Mouse (Mus musculus) CH12.LX (cell line): ENCODE data around the gene Ghdc. TPM values are rescaled to one million over a fixed set of nuclear protein-coding genes. Genes with fewer than 3 reads are reported as not detected.

Experiments
- DNase-seq: peaks from one replicate; pipeline ENCODE4 v3.0.0-alpha.2; 2013; ENCODE audit errors: extremely low read depth
- H3K27ac ChIP-seq: 2 replicates; pipeline ENCODE4 v1.5.1; 2012; ENCODE audit warnings: low read depth, mild to moderate bottlenecking, control low read depth, moderate library complexity; ENCODE audit not compliant: insufficient read depth
- H3K27me3 ChIP-seq: replicated peaks from 2 replicates; pipeline ENCODE3; 2012; ENCODE audit warnings: inconsistent platforms
- H3K36me3 ChIP-seq, 2 experiments: replicated peaks in 1 of 2; 2 replicates each; pipeline versions ENCODE3 to v1.6.1; 2012; ENCODE audit warnings: inconsistent platforms in 1 of 2, low read length in 1 of 2, mild to moderate bottlenecking in 1 of 2, mixed read lengths in 1 of 2, moderate library complexity in 1 of 2; ENCODE audit not compliant: control insufficient read depth in 1 of 2, insufficient read depth in 1 of 2
- H3K4me1 ChIP-seq, 2 experiments: 2 replicates each; pipeline ENCODE4 v1.6.1; 2012; ENCODE audit warnings: inconsistent platforms in 1 of 2, moderate library complexity in 1 of 2; ENCODE audit not compliant: insufficient read depth in 2 of 2, control insufficient read depth in 1 of 2
- H3K4me2 ChIP-seq: 2 replicates; pipeline ENCODE4 v1.6.1; 2012; ENCODE audit warnings: low read depth, mild to moderate bottlenecking, control low read depth; ENCODE audit not compliant: poor library complexity, insufficient read depth, severe bottlenecking
- H3K4me3 ChIP-seq, 3 experiments: fragments of 150-350 bp in 1 of 3; sonication (generic) in 1 of 3; replicated peaks in 1 of 3; 2 replicates each; pipeline versions ENCODE3 to v1.5.1; 2011 to 2012; ENCODE audit warnings: low read depth in 2 of 3, low read length in 2 of 3, mild to moderate bottlenecking in 2 of 3, moderate library complexity in 2 of 3, control low read depth in 1 of 3, improper control_type of control experiment in 1 of 3, inconsistent platforms in 1 of 3, mixed read lengths in 1 of 3; ENCODE audit not compliant: poor library complexity in 1 of 3
- H3K79me2 ChIP-seq: replicated peaks from 2 replicates; pipeline ENCODE4 v1.6.1; 2012; ENCODE audit warnings: mild to moderate bottlenecking, moderate library complexity; ENCODE audit not compliant: control insufficient read depth, poor library complexity, insufficient read depth, severe bottlenecking; ENCODE audit errors: extremely low read depth
- H3K9ac ChIP-seq: 2 replicates; pipeline ENCODE4 v1.6.1; 2012; ENCODE audit warnings: low read depth, mild to moderate bottlenecking, control low read depth, moderate library complexity; ENCODE audit not compliant: insufficient read depth
- H3K9me3 ChIP-seq: replicated peaks from 2 replicates; pipeline ENCODE3; 2012; ENCODE audit warnings: low read length, inconsistent platforms, mixed read lengths
- BHLHE40 ChIP-seq: IDR thresholded peaks from 2 replicates; pipeline ENCODE4 v1.6.1; 2011; ENCODE audit warnings: mild to moderate bottlenecking, low read depth, low read length, improper control_type of control experiment
- EP300 ChIP-seq: IDR thresholded peaks from 2 replicates; pipeline ENCODE4 v1.6.1; 2011; ENCODE audit warnings: low read length, improper control_type of control experiment
- GABPA ChIP-seq: IDR thresholded peaks from 2 replicates; pipeline ENCODE4 v1.6.1; 2012; ENCODE audit warnings: low read depth, low read length, improper control_type of control experiment, inconsistent platforms; ENCODE audit not compliant: insufficient replicate concordance
- HCFC1 ChIP-seq: IDR thresholded peaks from 2 replicates; pipeline ENCODE4 v1.6.1; 2012; ENCODE audit warnings: low read depth, mild to moderate bottlenecking, inconsistent platforms, low read length, improper control_type of control experiment
- IRF4 ChIP-seq: IDR thresholded peaks from 2 replicates; pipeline ENCODE4 v1.6.1; 2014; ENCODE audit warnings: low read depth, mild to moderate bottlenecking, inconsistent platforms, low read length, improper control_type of control experiment
- JUN ChIP-seq: IDR thresholded peaks from 2 replicates; pipeline ENCODE4 v1.6.1; 2011; ENCODE audit warnings: low read depth, mild to moderate bottlenecking, low read length, improper control_type of control experiment, moderate library complexity; ENCODE audit not compliant: insufficient read depth
- MAFK ChIP-seq: IDR thresholded peaks from 2 replicates; pipeline ENCODE4 v1.6.1; 2011; ENCODE audit warnings: low read length, improper control_type of control experiment; ENCODE audit not compliant: insufficient replicate concordance
- MAX ChIP-seq: IDR thresholded peaks from 2 replicates; pipeline ENCODE4 v1.6.1; 2011; ENCODE audit warnings: low read length, improper control_type of control experiment
- MEF2A ChIP-seq: IDR thresholded peaks from 2 replicates; pipeline ENCODE4 v1.6.1; 2014; ENCODE audit warnings: low read depth, mild to moderate bottlenecking, inconsistent platforms, low read length, improper control_type of control experiment, borderline replicate concordance
- MYC ChIP-seq: IDR thresholded peaks from 2 replicates; pipeline ENCODE4 v1.6.1; 2011; ENCODE audit warnings: low read depth, mild to moderate bottlenecking, improper control_type of control experiment, low read length
- NRF1 ChIP-seq: IDR thresholded peaks from 2 replicates; pipeline ENCODE4 v1.6.1; 2014; ENCODE audit warnings: low read depth, mild to moderate bottlenecking, inconsistent platforms, low read length, improper control_type of control experiment, moderate library complexity
- PAX5 ChIP-seq: IDR thresholded peaks from 2 replicates; pipeline ENCODE4 v1.6.1; 2012; ENCODE audit warnings: low read length, inconsistent platforms, mixed read lengths
- TBP ChIP-seq: conservative IDR thresholded peaks from 2 replicates; pipeline ENCODE4 v1.6.1; 2011; ENCODE audit warnings: low read depth, low read length, improper control_type of control experiment
- TCF12 ChIP-seq: IDR thresholded peaks from 2 replicates; pipeline ENCODE4 v1.6.1; 2014; ENCODE audit warnings: low read depth, mild to moderate bottlenecking, inconsistent platforms, low read length, improper control_type of control experiment
- ZC3H11A ChIP-seq: IDR thresholded peaks from 2 replicates; pipeline ENCODE4 v1.6.1; 2012; ENCODE audit warnings: low read depth, mild to moderate bottlenecking, inconsistent platforms, low read length, improper control_type of control experiment
- ZKSCAN1 ChIP-seq: IDR thresholded peaks from 2 replicates; pipeline ENCODE4 v1.6.1; 2012; ENCODE audit warnings: low read depth, inconsistent platforms, low read length, improper control_type of control experiment, borderline replicate concordance
- ZMIZ1 ChIP-seq: IDR thresholded peaks from 2 replicates; pipeline ENCODE4 v1.6.1; 2012; ENCODE audit warnings: low read depth, mild to moderate bottlenecking, inconsistent platforms, low read length, improper control_type of control experiment
- dilution Hi-C: fragments of 300-500 bp; cut with MboI; formaldehyde crosslinking; loops from 2 replicates; pipeline ENCODE4 v1.14.3; 2020; ENCODE audit warnings: low sequenced_read_pairs; ENCODE audit not compliant: extremely low pct_unique_long_range_greater_than_20kb, extremely low pct_ligation_motif_present
- in situ Hi-C: fragments of 300-500 bp; cut with MboI; formaldehyde crosslinking; loops from 3 replicates; pipeline ENCODE4 v1.14.3; 2019; ENCODE audit warnings: low sequenced_read_pairs, low pct_ligation_motif_present, low pct_unique_long_range_greater_than_20kb, mixed read lengths
- polyA plus RNA-seq: library from polyadenylated mRNA; unstranded; fragments of >175 nt; gene quantifications from 2 replicates; pipeline ENCODE4 v1.2.1, GENCODE M21; 2012; ENCODE audit warnings: low read depth; ENCODE audit not compliant: insufficient read length
- total RNA-seq, 2 experiments: library from RNA; depleted of rRNA; stranded (reverse); fragments of 300-350 nt in 1 of 2; fragments of >200 nt in 1 of 2; gene quantifications; 2 replicates each; pipeline ENCODE4 v1.2.3; 2012 to 2014

Gene Ghdc
- total and polyA plus RNA-seq, 3 experiments = 10.9 to 17.9 (median 16.6) TPM

GRCm38 (mm10) chr11:100816801-100817200 lies 46.0 kb upstream of the Ghdc start:
- TF ChIP-seq JUN = no peak
- TF ChIP-seq GABPA = no peak
- no peak for TF ChIP-seq MAX
- no peak for TF ChIP-seq ZC3H11A
- TF ChIP-seq MEF2A = no peak
- no peak for TF ChIP-seq MAFK
- TF ChIP-seq PAX5 = no peak; the same call in 1 of the 2 replicates
- TF ChIP-seq HCFC1 = no peak
- no peak for TF ChIP-seq ZMIZ1
- TF ChIP-seq BHLHE40 = no peak
- TF ChIP-seq EP300 = no peak
- TF ChIP-seq, all 38 proteins: peak for 0
- peaks cover 8 to 12% of the 10 kb centered on the region in 2 experiments; a peak in 2 of 4 replicates for H3K4me1 ChIP-seq
- DNase-seq = no peak

GRCm38 (mm10) chr11:100816342-100816741 lies 45.6 kb upstream of the Ghdc start:
- Histone ChIP-seq H3K4me1 (peaks cover 8 to 12% of the 10 kb centered on the region in 2 experiments; a peak in 2 of 4 replicates), H3K27me3 (no peaks in the 10 kb centered on the region), H3K4me3 (no peak overlapping the region), H3K9me3 (peaks cover 6% of the 10 kb centered on the region), H3K27ac (no peak overlapping the region), H3K4me2 (no peak overlapping the region), H3K9ac (no peak overlapping the region), H3K79me2 (no peaks in the 10 kb centered on the region), H3K36me3 (peaks cover 0 to 9% of the 10 kb centered on the region in 2 experiments)
- TF ChIP-seq NRF1 (no peak), MAFK (no peak), MYC (no peak), TCF12 (no peak)
- in situ Hi-C loops = no loop called here
- no peak for DNase-seq
- dilution Hi-C loops = no loop called here

More at GRCm38 (mm10) chr11:100816801-100817200, 46.0 kb upstream of the Ghdc start:
- Histone ChIP-seq H3K36me3 (peaks cover 0 to 10% of the 10 kb centered on the region in 2 experiments), H3K9me3 (peaks cover under 1% of the 10 kb centered on the region), H3K27me3 (no peaks in the 10 kb centered on the region), H3K9ac (no peak overlapping the region), H3K79me2 (no peaks in the 10 kb centered on the region), H3K4me3 (no peak overlapping the region), H3K27ac (no peak overlapping the region), H3K4me2 (no peak overlapping the region)
- dilution Hi-C loops (no loop called here), in situ Hi-C loops (no loop called here)

- no peaks in the 10 kb centered on the region for H3K79me2 ChIP-seq
- no peak overlapping the region for H3K27ac ChIP-seq
- no peaks in the 10 kb centered on the region for H3K27me3 ChIP-seq
- no peak for TF ChIP-seq GABPA
- TF ChIP-seq ZMIZ1 = no peak
- TF ChIP-seq IRF4 = no peak
- no peak for TF ChIP-seq MEF2A
- no peak for TF ChIP-seq TBP
- TF ChIP-seq MAX = no peak
- no peak for TF ChIP-seq ZKSCAN1
- TF ChIP-seq, all 38 proteins: peak for 0
- Histone ChIP-seq H3K4me1 (peaks cover 6 to 12% of the 10 kb centered on the region in 2 experiments; a peak in 2 of 4 replicates), H3K4me2 (no peak overlapping the region), H3K9me3 (peaks cover 10% of the 10 kb centered on the region), H3K4me3 (no peak overlapping the region), H3K36me3 (peaks cover 0 to 15% of the 10 kb centered on the region in 2 experiments), H3K9ac (no peak overlapping the region)
- dilution Hi-C loops = no loop called here
- no peak for DNase-seq
- in situ Hi-C loops = no loop called here
These were observed 43.7 kb upstream of the Ghdc start for GRCm38 (mm10) chr11:100814498-100814897.
